Mouse (Mus musculus) liver, embryonic 16.5 days (tissue): ENCODE data around the gene Trpc2. TPM values are rescaled to one million over a fixed set of nuclear protein-coding genes. Genes with fewer than 3 reads are reported as not detected.

ENCODE experiments used
- ATAC-seq: fragments of 200-750 bp; cut with Nextera tagmentation; 2 replicates; pipeline ENCODE4 v1.8.0; 2017; ENCODE audit warnings: low read depth, mild to moderate bottlenecking, moderate number of reproducible peaks, moderate library complexity
- H3K27ac ChIP-seq: fragments of 300-500 bp; sonication (generic); 2 replicates; pipeline ENCODE4 v1.5.1; 2014; ENCODE audit warnings: mild to moderate bottlenecking, low read length
- H3K27me3 ChIP-seq: fragments of 300-500 bp; sonication (generic); 2 replicates; pipeline ENCODE4 v1.6.1; 2014; ENCODE audit warnings: low read depth, low read length, mixed read lengths; ENCODE audit not compliant: control insufficient read depth, insufficient read depth
- H3K36me3 ChIP-seq: fragments of 300-500 bp; sonication (generic); 2 replicates; pipeline ENCODE4 v1.6.1; 2014; ENCODE audit warnings: mild to moderate bottlenecking; ENCODE audit not compliant: control insufficient read depth, insufficient read depth
- H3K4me1 ChIP-seq: fragments of 300-500 bp; sonication (generic); 2 replicates; pipeline ENCODE4 v1.6.1; 2014; ENCODE audit warnings: low read depth, low read length, mixed read lengths; ENCODE audit not compliant: control insufficient read depth
- H3K4me2 ChIP-seq: fragments of 300-500 bp; sonication (generic); 2 replicates; pipeline ENCODE4 v1.6.1; 2014; ENCODE audit warnings: low read depth, low read length, mixed read lengths
- H3K4me3 ChIP-seq: fragments of 300-500 bp; sonication (generic); 2 replicates; pipeline ENCODE4 v1.5.1; 2014; ENCODE audit warnings: low read depth, mild to moderate bottlenecking, low read length
- H3K9ac ChIP-seq: fragments of 300-500 bp; sonication (generic); 2 replicates; pipeline ENCODE4 v1.6.1; 2014; ENCODE audit warnings: low read depth, low read length
- H3K9me3 ChIP-seq: fragments of 300-500 bp; sonication (generic); replicated peaks from 2 replicates; pipeline ENCODE4 v1.6.1; 2016; ENCODE audit warnings: low read length; ENCODE audit not compliant: control insufficient read depth
- WGBS: fragments of 180-500 bp; shearing (Covaris S2); extraction: QIAGEN DNeasy Blood & Tissue Kit; methylation state at CpG from one replicate; pipeline ENCODE4 v1.1.7; 2014; ENCODE audit not compliant: insufficient replicate concordance; 5-methylcytosine and 5-hydroxymethylcytosine counted together
- polyA plus RNA-seq: library from polyadenylated mRNA; unstranded; fragments of >200 nt; fragmentation: Nextera tagmentation; extraction: Ambion mirVana; gene quantifications from 2 replicates; pipeline ENCODE4 v1.2.1, GENCODE M21; 2015

Trpc2 gene
- polyA plus RNA-seq, 1 experiment from 2014 or later: 0.07 TPM

DNA sequence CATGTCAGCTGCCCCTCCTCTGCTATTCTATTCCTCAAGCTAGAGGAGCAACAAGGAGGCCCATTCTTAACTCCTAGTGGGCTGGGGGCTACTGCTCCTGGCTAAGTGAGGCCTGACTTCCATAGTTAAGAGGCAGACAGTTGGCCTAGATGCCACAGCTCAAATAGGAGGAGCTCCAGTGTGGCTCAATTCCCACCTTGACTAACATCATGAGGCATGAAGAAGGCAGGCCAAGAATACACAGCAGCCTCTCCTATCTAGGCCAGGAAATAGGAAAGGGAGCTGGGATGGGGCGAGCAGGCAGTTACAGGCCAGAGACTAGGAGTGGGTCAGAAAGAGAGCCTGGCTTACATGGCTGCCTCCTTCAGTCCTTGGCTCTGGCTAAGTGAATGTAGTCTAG, 25.3 kb downstream of the Trpc2 start:
- Histone ChIP-seq H3K4me2 (no peak overlapping the region), H3K9ac (no peak overlapping the region), H3K9me3 (no peaks in the 10 kb centered on the region), H3K27ac (no peak overlapping the region), H3K27me3 (no peaks in the 10 kb centered on the region), H3K4me3 (no peak overlapping the region), H3K36me3 (no peaks in the 10 kb centered on the region), H3K4me1 (peaks cover under 1% of the 10 kb centered on the region)
- WGBS: 65% methylated on average over 1 of the region's 1 CpGs
- no peak for ATAC-seq

DNA sequence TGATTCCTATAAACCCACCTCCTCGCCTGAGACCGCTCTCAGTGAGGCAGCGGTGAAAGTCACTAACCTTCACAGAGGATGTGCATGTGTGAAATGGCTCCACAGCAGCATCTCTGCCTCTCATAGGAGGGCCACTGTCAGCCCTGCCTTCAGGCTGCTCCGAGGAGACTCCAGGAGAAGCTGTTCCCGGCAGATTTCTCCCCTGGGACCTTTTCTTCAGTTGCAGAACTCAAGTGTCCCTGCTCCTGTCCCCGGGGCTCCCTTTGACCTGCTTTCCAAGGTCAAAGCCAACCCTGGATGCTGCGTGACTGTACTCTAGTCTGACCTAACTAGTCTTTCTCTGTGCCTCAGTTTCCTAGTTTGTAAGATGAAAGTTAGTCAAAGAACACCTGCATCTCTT, 26.3 kb downstream of the Trpc2 start, which contains the start of gene Art5:
TSS of gene Art5 (minus strand) at position 319 of the 400 bp plus-strand sequence.
- Histone ChIP-seq H3K4me1 (no peaks in the 10 kb centered on the region; the same call in 1 of the 2 replicates), H3K9ac (no peak within 1 kb of the TSS), H3K27me3 (no peaks in the 10 kb centered on the region), H3K9me3 (no peaks in the 10 kb centered on the region), H3K27ac (no peak within 1 kb of the TSS), H3K4me2 (no peak within 1 kb of the TSS), H3K4me3 (no peak within 1 kb of the TSS), H3K36me3 (no peaks in the 10 kb centered on the region)
- no peak for ATAC-seq
- 55% methylated on average over 7 of the region's 7 CpGs for WGBS

DNA sequence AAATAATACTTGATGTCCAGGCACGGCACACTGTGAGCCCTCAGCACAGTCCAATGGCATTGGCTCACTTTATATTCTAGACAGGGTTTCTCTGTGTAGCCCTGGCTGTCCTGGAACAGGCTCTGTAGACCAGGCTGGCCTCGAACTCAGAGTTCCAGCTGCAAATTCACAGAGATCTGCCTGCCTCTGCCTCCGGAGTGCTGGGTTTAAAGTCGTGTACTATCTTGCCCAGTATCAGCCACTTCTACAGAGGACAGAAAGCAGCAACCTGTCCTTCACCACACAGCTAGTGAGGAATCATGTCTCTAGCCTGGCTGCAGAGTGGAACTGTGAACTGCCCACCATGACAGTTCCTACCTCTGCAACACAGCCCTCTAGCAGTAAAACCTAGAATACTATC, 26.8 kb downstream of the Trpc2 start:
- H3K4me2 ChIP-seq: no peak overlapping the region
- no peaks in the 10 kb centered on the region for H3K9me3 ChIP-seq
- no peak overlapping the region for H3K9ac ChIP-seq
- 44% methylated on average over 4 of the region's 4 CpGs for WGBS
- H3K36me3 ChIP-seq: no peaks in the 10 kb centered on the region
- no peak for ATAC-seq
- no peaks in the 10 kb centered on the region for H3K27me3 ChIP-seq
- H3K27ac ChIP-seq: no peak overlapping the region
- no peaks in the 10 kb centered on the region; the same call in 1 of the 2 replicates for H3K4me1 ChIP-seq
- H3K4me3 ChIP-seq: no peak overlapping the region

DNA sequence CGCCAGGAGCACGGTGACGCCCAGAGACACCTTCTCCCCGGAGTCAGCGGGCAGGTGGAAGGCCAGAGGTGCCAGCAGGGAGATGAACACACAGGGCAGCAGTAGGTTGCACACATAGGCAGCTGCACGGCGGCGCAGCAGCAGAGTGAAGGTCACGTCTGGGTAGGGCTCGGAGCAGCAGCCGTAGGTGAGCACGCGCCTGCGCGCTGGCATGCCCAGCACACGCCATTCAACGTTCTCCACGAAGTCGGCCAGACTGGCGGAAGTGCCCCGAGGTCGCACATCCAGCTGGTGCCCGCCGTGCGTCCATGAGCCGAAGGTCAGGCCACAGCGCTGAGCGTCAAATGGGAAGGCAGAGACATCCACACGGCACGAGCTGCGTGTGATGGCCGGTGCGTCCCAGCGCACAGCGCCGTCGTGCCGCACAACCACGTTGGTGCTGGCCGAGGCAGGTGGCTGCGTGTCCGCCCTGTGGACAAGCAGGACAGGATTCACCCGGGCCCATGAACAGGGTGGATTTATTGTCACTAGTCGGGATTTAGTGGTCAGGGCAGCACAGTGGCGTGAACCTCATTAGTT, 30.3 kb downstream of the Trpc2 start:
- Histone ChIP-seq H3K4me1 (no peaks in the 10 kb centered on the region), H3K9ac (no peak overlapping the region), H3K27me3 (no peaks in the 10 kb centered on the region), H3K4me3 (no peak overlapping the region), H3K36me3 (no peaks in the 10 kb centered on the region), H3K9me3 (no peaks in the 10 kb centered on the region), H3K27ac (no peak overlapping the region), H3K4me2 (no peak overlapping the region)
- ATAC-seq: peak; percentile 21; the same call in 1 of the 2 replicates
- WGBS: 71% methylated on average over 45 of the region's 45 CpGs

DNA sequence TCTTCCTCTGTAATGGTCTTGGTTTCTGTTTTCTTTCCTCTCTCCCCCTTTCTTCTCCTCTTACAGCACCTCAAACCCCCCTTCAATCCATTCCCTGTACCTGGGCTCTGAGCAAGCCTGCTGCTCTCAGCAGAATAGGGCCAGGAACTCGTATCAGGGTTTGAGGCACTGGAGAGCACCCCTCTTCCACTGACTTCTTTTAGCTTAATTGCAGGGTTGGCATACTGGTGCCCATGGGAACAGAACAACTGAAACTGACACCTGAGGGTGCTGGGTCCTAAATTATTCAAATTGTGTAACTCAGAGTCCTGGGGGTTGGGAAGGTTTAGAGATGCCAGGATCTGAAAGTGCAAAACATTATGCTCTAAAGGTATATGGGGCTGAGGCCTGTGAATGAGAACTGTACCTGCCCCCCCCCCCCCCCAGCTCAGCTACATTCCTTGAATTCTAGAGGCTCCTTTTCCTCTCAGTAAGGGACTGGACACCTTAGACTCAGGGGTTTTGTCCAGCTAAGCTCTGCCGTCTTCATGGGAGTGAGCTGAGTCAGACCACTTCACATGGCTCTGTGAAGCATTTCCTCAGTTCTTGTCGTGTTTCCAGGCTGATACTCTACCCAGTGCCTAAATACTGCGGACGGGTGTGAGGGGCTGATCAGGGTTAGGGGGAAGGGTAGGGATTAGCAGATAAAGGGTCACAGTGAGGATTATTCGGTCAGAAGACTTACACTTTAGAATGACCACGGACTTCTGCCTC, 33.8 kb downstream of the Trpc2 start, which contains the start of gene Chrna10:
TSS of gene Chrna10 (minus strand) at position 250 of the 753 bp plus-strand sequence.
- no peak for ATAC-seq
- Histone ChIP-seq H3K27me3 (no peaks in the 10 kb centered on the region), H3K9ac (no peak within 1 kb of the TSS), H3K4me2 (no peak within 1 kb of the TSS), H3K27ac (no peak within 1 kb of the TSS), H3K4me1 (no peaks in the 10 kb centered on the region), H3K9me3 (no peaks in the 10 kb centered on the region), H3K4me3 (no peak within 1 kb of the TSS), H3K36me3 (peaks cover 23% of the 10 kb centered on the region)
- 42% methylated on average over 7 of the region's 7 CpGs for WGBS

DNA sequence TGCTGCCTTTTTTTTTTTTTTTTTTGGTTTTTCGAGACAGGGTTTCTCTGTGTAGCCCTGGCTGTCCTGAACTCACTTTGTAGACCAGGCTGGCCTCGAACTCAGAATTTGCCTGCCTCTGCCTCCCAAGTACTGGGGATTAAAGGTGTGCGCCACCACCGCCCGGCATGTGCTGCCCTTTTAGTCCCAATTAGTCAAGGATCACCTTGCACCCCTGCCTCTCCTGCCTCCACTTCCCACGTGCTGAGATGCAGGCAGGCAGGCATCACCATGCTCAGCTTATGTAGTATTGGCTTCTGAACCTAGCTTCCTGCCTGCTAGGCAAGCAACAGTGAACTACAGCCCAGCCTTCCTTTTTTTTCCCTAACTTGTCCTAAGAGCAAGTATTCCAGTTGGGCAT, 34.5 kb downstream of the Trpc2 start:
- H3K27me3 ChIP-seq: no peaks in the 10 kb centered on the region
- peaks cover 29% of the 10 kb centered on the region for H3K36me3 ChIP-seq
- H3K9me3 ChIP-seq: no peaks in the 10 kb centered on the region
- H3K4me3 ChIP-seq: no peak overlapping the region
- no peak for ATAC-seq
- H3K4me1 ChIP-seq: no peaks in the 10 kb centered on the region
- 71% methylated on average over 6 of the region's 6 CpGs for WGBS
- H3K27ac ChIP-seq: no peak overlapping the region
- H3K9ac ChIP-seq: no peak overlapping the region
- H3K4me2 ChIP-seq: no peak overlapping the region

DNA sequence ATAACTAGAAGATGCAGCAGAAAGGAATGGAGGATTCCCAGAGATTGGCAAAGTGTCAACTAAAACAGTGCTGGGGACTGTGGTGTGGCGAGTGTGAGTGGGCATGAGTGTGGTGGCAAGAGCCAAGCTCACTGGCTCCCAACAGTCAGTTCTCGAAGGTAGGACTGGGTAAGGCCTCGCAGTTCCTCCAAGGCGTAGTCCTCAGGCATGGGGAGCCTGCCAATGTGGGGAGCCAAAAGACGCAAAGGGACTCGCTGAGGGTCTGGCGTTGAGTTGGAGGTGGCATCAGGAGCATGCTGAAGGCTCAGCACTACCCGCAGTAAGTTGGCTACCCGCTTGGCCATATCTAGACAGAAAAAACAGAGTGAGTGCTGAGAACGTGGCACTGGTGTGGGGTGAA, 37.4 kb downstream of the Trpc2 start:
- no peak overlapping the region for H3K27ac ChIP-seq
- no peak for ATAC-seq

DNA sequence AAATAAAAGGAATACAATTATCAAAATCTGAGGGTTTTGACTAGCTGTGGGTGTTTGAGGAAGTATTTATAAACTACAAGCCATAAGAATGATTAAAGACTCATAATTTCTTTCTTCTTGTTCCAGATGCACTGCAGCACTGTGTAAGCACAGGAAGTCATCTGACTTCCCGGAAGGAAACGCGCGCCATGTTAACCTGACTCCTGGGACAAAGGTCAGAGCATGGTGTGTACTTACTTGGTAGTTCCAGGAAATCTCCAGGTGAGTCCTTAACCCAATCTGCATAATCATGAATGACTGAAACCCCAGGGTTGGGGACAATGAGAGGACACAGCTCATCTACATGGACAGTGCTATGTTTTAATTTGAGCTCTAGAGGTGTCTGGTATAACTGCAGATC, 49.5 kb downstream of the Trpc2 start:
- H3K27me3 ChIP-seq: no peaks in the 10 kb centered on the region
- H3K4me1 ChIP-seq: no peaks in the 10 kb centered on the region
- peaks cover 57% of the 10 kb centered on the region for H3K36me3 ChIP-seq
- H3K4me2 ChIP-seq: no peak overlapping the region
- no peak overlapping the region for H3K27ac ChIP-seq
- no peak for ATAC-seq
- H3K9me3 ChIP-seq: no peaks in the 10 kb centered on the region
- H3K4me3 ChIP-seq: no peak overlapping the region
- WGBS: 89% methylated on average over 4 of the region's 4 CpGs
- no peak overlapping the region for H3K9ac ChIP-seq

More for the DNA sequence above, 37.4 kb downstream of the Trpc2 start:
- Histone ChIP-seq H3K9ac (no peak overlapping the region), H3K4me1 (no peaks in the 10 kb centered on the region), H3K27me3 (no peaks in the 10 kb centered on the region), H3K36me3 (peaks cover 57% of the 10 kb centered on the region), H3K4me3 (no peak overlapping the region), H3K4me2 (no peak overlapping the region), H3K9me3 (no peaks in the 10 kb centered on the region)
- 87% methylated on average over 10 of the region's 10 CpGs for WGBS

DNA sequence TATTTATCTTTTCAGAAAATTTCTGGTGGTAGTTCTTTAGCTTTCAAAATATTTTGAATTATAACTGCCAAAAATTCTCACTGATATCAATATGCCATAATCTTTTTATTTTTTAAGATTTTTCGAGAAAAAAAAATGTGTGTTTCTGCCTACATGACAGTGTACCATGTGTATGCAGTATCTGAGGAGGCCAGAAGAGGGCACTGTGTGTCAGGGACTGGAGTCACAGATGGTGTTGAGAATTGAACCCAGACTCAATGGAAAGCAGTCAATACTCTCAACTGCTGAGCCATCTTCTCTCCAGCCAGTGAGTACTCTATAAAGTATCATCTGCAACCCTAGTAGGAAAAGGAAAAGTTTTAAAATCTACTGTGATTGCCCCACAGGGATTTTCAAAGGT, 54.5 kb downstream of the Trpc2 start:
- no peak overlapping the region for H3K27ac ChIP-seq
- 66% methylated on average over 1 of the region's 1 CpGs for WGBS
- no peak for ATAC-seq
- no peak overlapping the region for H3K9ac ChIP-seq
- H3K36me3 ChIP-seq: peaks cover 51% of the 10 kb centered on the region
- no peaks in the 10 kb centered on the region for H3K27me3 ChIP-seq
- no peaks in the 10 kb centered on the region for H3K4me1 ChIP-seq
- H3K4me3 ChIP-seq: no peak overlapping the region
- no peaks in the 10 kb centered on the region for H3K9me3 ChIP-seq
- H3K4me2 ChIP-seq: no peak overlapping the region
